Mouse (Mus musculus): Measurements from ENCODE around the gene Tk1. TPM values are rescaled to one million over a fixed set of nuclear protein-coding genes. Genes with fewer than 3 reads are reported as not detected.

The Tk1 gene
- polyA plus RNA-seq (2012; rRNA removed): 124 and 146 TPM in 2 replicates

GRCm38 (mm10) chr11:117825333-117826101 lies at the start of gene Tk1, which contains the start of gene Afmid:
Tk1 (minus strand) TSS chr11:117826092.
Afmid (plus strand) TSS chr11:117825924.

GRCm38 (mm10) chr11:117872861-117873608 lies 47.1 kb upstream of the Tk1 start, which contains the start of gene Tha1:
Tha1 (minus strand) TSS chr11:117873481.

GRCm38 (mm10) chr11:117860601-117861000 lies 34.7 kb upstream of the Tk1 start, which contains the start of gene Tmem235:
Tmem235 (plus strand) TSS chr11:117860752.

GRCm38 (mm10) chr11:117848985-117849671 lies 23.2 kb upstream of the Tk1 start, which contains the start of gene Birc5:
Birc5 (plus strand) TSS chr11:117849251.

GRCm38 (mm10) chr11:117809407-117810311 lies 16.2 kb downstream of the Tk1 start, which contains the start of the genes Gm20708 and Syngr2:
Gm20708 (plus strand) TSS chr11:117809668.
Syngr2 (plus strand) TSS chr11:117809668.

GRCm38 (mm10) chr11:117797511-117798159 lies 28.3 kb downstream of the Tk1 start, which contains the start of gene 6030468B19Rik:
6030468B19Rik (plus strand) TSS chr11:117797660.

GRCm38 (mm10) chr11:117781993-117782704 lies 43.7 kb downstream of the Tk1 start, which contains the start of the genes Tmc8 and Tmc6:
Tmc8 (plus strand) TSS chr11:117782076.
Tmc6 (minus strand) TSS chr11:117782198.

Other genes with a start within 250 kb of the Tk1 start
- gene Tnrc6c, start 171.8 kb downstream of the Tk1 start, polyA plus RNA-seq (2012; rRNA removed): 3.4 and 3.6 TPM in 2 replicates
- gene Tmc8, start 44.0 kb downstream of the Tk1 start, polyA plus RNA-seq (2012; rRNA removed): 21.0 and 30.8 TPM in 2 replicates
- 46.8 and 53.2 TPM in 2 replicates for gene Tmc6, start 43.9 kb downstream of the Tk1 start, polyA plus RNA-seq (2012; rRNA removed)
- 76.6 and 99.3 TPM in 2 replicates for gene 6030468B19Rik, start 28.4 kb downstream of the Tk1 start, polyA plus RNA-seq (2012; rRNA removed)
- gene Gm20708, start 16.4 kb downstream of the Tk1 start, polyA plus RNA-seq (2012; rRNA removed): 0.02 TPM in 1 of 2 replicates, not detected in the other
- gene Syngr2, start 16.4 kb downstream of the Tk1 start, polyA plus RNA-seq (2012; rRNA removed): 31.2 and 42.0 TPM in 2 replicates
- gene Afmid, start 168 bp downstream of the Tk1 start, polyA plus RNA-seq (2012; rRNA removed): 7.4 and 8.4 TPM in 2 replicates
- 186 and 213 TPM in 2 replicates for gene Birc5, start 23.2 kb upstream of the Tk1 start, polyA plus RNA-seq (2012; rRNA removed)
- 0.02 TPM in 1 of 2 replicates, not detected in the other for gene Tmem235, start 34.7 kb upstream of the Tk1 start, polyA plus RNA-seq (2012; rRNA removed)
- 1.3 and 1.4 TPM in 2 replicates for gene Tha1, start 47.4 kb upstream of the Tk1 start, polyA plus RNA-seq (2012; rRNA removed)
- 6.8 and 8.0 TPM in 2 replicates for gene Socs3, start 144.0 kb upstream of the Tk1 start, polyA plus RNA-seq (2012; rRNA removed)
- gene Pgs1, start 160.2 kb upstream of the Tk1 start, polyA plus RNA-seq (2012; rRNA removed): 11.4 and 13.1 TPM in 2 replicates

Measured in liver, embryonic 14 days (tissue).